8 mouse cellular contexts compared by ENCODE assay signal in the genomic region with DNA sequence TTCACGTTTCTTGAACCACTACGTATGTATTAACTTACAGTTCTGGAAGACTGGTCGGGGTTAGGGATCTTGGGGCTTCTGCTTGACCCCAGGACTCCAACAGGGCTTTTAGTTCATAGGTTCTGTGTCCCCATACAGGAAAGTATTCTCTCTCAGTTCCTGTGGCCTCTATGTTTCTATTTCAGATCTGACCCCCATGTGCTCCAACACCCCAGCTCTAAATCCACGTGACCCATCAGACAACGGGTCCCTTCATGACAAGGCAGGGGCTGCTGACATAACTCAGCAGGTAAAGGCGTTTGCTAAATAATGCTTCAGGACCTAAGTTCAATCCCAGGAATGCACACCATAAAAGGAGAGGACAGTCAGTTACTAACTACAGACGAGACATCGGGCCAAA. TPM values are rescaled to one million over a fixed set of nuclear protein-coding genes. Genes with fewer than 3 reads are reported as not detected.
DNase-seq lines count a peak whose midpoint lies in the region; ATAC-seq and TF ChIP-seq lines count a peak whose summit lies in the region.

No protein-coding gene starts in this region.

- no peak overlapping the region for H3K27ac ChIP-seq in liver, adult 2 months (replicated peaks; ENCODE audit: insufficient read depth, low read depth, low read length)
- H3K27ac ChIP-seq in intestine, postnatal 0 days (ENCODE audit: low read depth, low read length), result no peak overlapping the region
- H3K27ac ChIP-seq in neural tube, embryonic 14.5 days (ENCODE audit: low read depth, low read length), result no peak overlapping the region; the same call in 1 of the 2 replicates

- H3K9me3 ChIP-seq in intestine, postnatal 0 days (ENCODE audit: control insufficient read depth), result no peaks in the 10 kb centered on the region
- H3K9me3 ChIP-seq in neural tube, embryonic 14.5 days (ENCODE audit: control insufficient read depth, low read length), result no peaks in the 10 kb centered on the region

- no peak for TF ChIP-seq POLR2A in liver, adult 2 months (IDR thresholded peaks at IDR 0.05; ENCODE audit: extremely low read depth, insufficient read depth, low read length)
- TF ChIP-seq POLR2A in lung, adult 2 months (IDR thresholded peaks at IDR 0.05; ENCODE audit: borderline replicate concordance, extremely low read depth, low read depth, low read length), result no peak

- no peak overlapping the region for H3K9ac ChIP-seq in liver, adult 2 months (ENCODE audit: low read depth, low read length)
- no peak overlapping the region for H3K9ac ChIP-seq in intestine, postnatal 0 days (ENCODE audit: low read depth, low read length)
- H3K9ac ChIP-seq in neural tube, embryonic 14.5 days (replicated peaks; ENCODE audit: low read depth, low read length), result no peak overlapping the region; the same call in 1 of the 2 replicates

- 84% methylated on average over 8 of the region's 8 CpGs for WGBS in liver, adult 2 months
- WGBS in intestine, postnatal 0 days, result 67% methylated on average over 8 of the region's 8 CpGs
- 80% methylated on average over 8 of the region's 8 CpGs for WGBS in neural tube, embryonic 14.5 days
- 73% methylated on average over 8 of the region's 8 CpGs for WGBS in lung, adult 2 months

- no peaks in the 10 kb centered on the region for H3K27me3 ChIP-seq in liver, adult 2 months (ENCODE audit: control insufficient read depth, insufficient read depth, low read length)
- H3K27me3 ChIP-seq in intestine, postnatal 0 days (replicated peaks; ENCODE audit: control insufficient read depth, insufficient read depth, low read length), result no peaks in the 10 kb centered on the region
- no peaks in the 10 kb centered on the region for H3K27me3 ChIP-seq in neural tube, embryonic 14.5 days (ENCODE audit: control insufficient read depth, insufficient read depth, low read length)

- peaks cover 21% of the 10 kb centered on the region for H3K4me1 ChIP-seq in liver, adult 2 months (ENCODE audit: control insufficient read depth, insufficient read depth, low read length)
- H3K4me1 ChIP-seq in intestine, postnatal 0 days (replicated peaks; ENCODE audit: control insufficient read depth, insufficient read depth, low read length), result peaks cover 8% of the 10 kb centered on the region
- peaks cover 35% of the 10 kb centered on the region for H3K4me1 ChIP-seq in neural tube, embryonic 14.5 days (ENCODE audit: control insufficient read depth, insufficient read depth, low read length)
- peaks cover 17% of the 10 kb centered on the region for H3K4me1 ChIP-seq in lung, adult 2 months (ENCODE audit: control insufficient read depth, insufficient read depth, low read length)

- no peak for ATAC-seq in intestine, postnatal 0 days
- ATAC-seq in neural tube, embryonic 14.5 days (ENCODE audit: low read depth), result no peak

- H3K79me2 ChIP-seq in liver, adult 2 months (ENCODE audit: control insufficient read depth, insufficient read depth, low read length), result peaks cover 13% of the 10 kb centered on the region; the same call in 1 of the 2 replicates

- peak overlapping the region; percentile 79; the same call in 1 of the 2 replicates for H3K4me3 ChIP-seq in liver, adult 2 months (ENCODE audit: insufficient read depth, low read depth, low read length)
- H3K4me3 ChIP-seq in intestine, postnatal 0 days (ENCODE audit: low read depth, low read length), result peak overlapping the region; percentile 54
- peak overlapping the region; percentile 96 for H3K4me3 ChIP-seq in neural tube, embryonic 14.5 days (ENCODE audit: low read depth, low read length)
- H3K4me3 ChIP-seq in lung, adult 2 months (replicated peaks; ENCODE audit: extremely low read depth, low read depth, low read length), result no peak overlapping the region

- H3K36me3 ChIP-seq in liver, adult 2 months (ENCODE audit: control insufficient read depth, insufficient read depth, low read length), result no peaks in the 10 kb centered on the region
- no peaks in the 10 kb centered on the region; the same call in 1 of the 2 replicates for H3K36me3 ChIP-seq in intestine, postnatal 0 days (ENCODE audit: control insufficient read depth, insufficient read depth)
- peaks cover 3% of the 10 kb centered on the region; the same call in 1 of the 2 replicates for H3K36me3 ChIP-seq in neural tube, embryonic 14.5 days (ENCODE audit: control insufficient read depth, insufficient read depth, low read length)

- peak overlapping the region; percentile 91 for H3K4me2 ChIP-seq in intestine, postnatal 0 days (replicated peaks; ENCODE audit: low read depth)
- H3K4me2 ChIP-seq in neural tube, embryonic 14.5 days (ENCODE audit: low read depth, low read length), result peak overlapping the region; percentile 70

- DNase-seq in adrenal gland, adult 8-10 months, result peak; percentile 9
- no peak for DNase-seq in adrenal gland, adult 2 months
- no peak for DNase-seq in liver, adult 2 months (ENCODE audit: extremely low read depth, low read depth, low spot score)
- no peak for DNase-seq in liver
- no peak for DNase-seq in embryo, embryonic 10.5 days (ENCODE audit: low spot score)
- DNase-seq in lung, adult 2 months, result no peak

- TF ChIP-seq CTCF in liver, adult 2 months (IDR thresholded peaks at IDR 0.05; ENCODE audit: low read depth, low read length), result no peak
- TF ChIP-seq CTCF in intestine, postnatal 0 days (IDR thresholded peaks at IDR 0.05; ENCODE audit: low read depth), result no peak
- no peak for TF ChIP-seq CTCF in lung, adult 2 months (IDR thresholded peaks at IDR 0.05; ENCODE audit: insufficient read depth, low read length)

RNA-seq across cellular contexts. Expression of a gene that starts 1.0 kb away (rescaled TPM):
- total RNA-seq in adrenal gland, adult 8-10 months (2022), result 100 to 1,000 TPM in 1 of 4 experiments, 10 to 100 TPM in 3; 64.7 to 108 (median 88.7) TPM
- total RNA-seq in adrenal gland, adult 2 months (2021), result 100 to 1,000 TPM; 130 to 133 TPM
- 230 and 261 TPM in 2 replicates for polyA plus RNA-seq in adrenal gland, adult 2 months (2012; rRNA removed)
- 35.1 and 48.2 TPM in 2 replicates for total RNA-seq in liver, adult 2 months (2014; rRNA removed)
- 104 and 123 TPM in 2 replicates for polyA plus RNA-seq in liver, adult 2 months (2012; rRNA removed)
- 187 and 190 TPM in 2 replicates for polyA plus RNA-seq in intestine, postnatal 0 days (2015; fragmentation: Nextera tagmentation; extraction: Ambion mirVana)
- 186 and 189 TPM in 2 replicates for polyA plus RNA-seq in neural tube, embryonic 14.5 days (2014; fragmentation: Nextera tagmentation; extraction: Ambion mirVana)
- polyA plus RNA-seq in lung, adult 2 months (2012; rRNA removed), result 59.4 and 72.5 TPM in 2 replicates

RNA-seq across cellular contexts. Expression of a gene that starts 2.3 kb away (rescaled TPM):
- total RNA-seq in adrenal gland, adult 8-10 months (2022), result 10 to 100 TPM; 85.3 to 96.2 (median 92.1) TPM
- 10 to 100 TPM; 52.1 to 64.4 TPM for total RNA-seq in adrenal gland, adult 2 months (2021)
- 220 and 223 TPM in 2 replicates for polyA plus RNA-seq in adrenal gland, adult 2 months (2012; rRNA removed)
- total RNA-seq in liver, adult 2 months (2014; rRNA removed), result 3.1 and 5.0 TPM in 2 replicates
- polyA plus RNA-seq in liver, adult 2 months (2012; rRNA removed), result 6.7 and 11.7 TPM in 2 replicates
- 15.2 and 15.9 TPM in 2 replicates for polyA plus RNA-seq in intestine, postnatal 0 days (2015; fragmentation: Nextera tagmentation; extraction: Ambion mirVana)
- polyA plus RNA-seq in neural tube, embryonic 14.5 days (2014; fragmentation: Nextera tagmentation; extraction: Ambion mirVana), result 101 and 104 TPM in 2 replicates
- polyA plus RNA-seq in lung, adult 2 months (2012; rRNA removed), result 38.1 and 43.3 TPM in 2 replicates

RNA-seq across cellular contexts. Expression of a gene that starts 3.3 kb away (rescaled TPM):
- total RNA-seq in adrenal gland, adult 8-10 months (2022), result 10 to 100 TPM; 51.7 to 65.2 (median 57.9) TPM
- 10 to 100 TPM; 54.7 to 76.7 TPM for total RNA-seq in adrenal gland, adult 2 months (2021)
- polyA plus RNA-seq in adrenal gland, adult 2 months (2012; rRNA removed), result 129 and 149 TPM in 2 replicates
- 7.7 and 8.3 TPM in 2 replicates for total RNA-seq in liver, adult 2 months (2014; rRNA removed)
- 32.5 and 34.1 TPM in 2 replicates for polyA plus RNA-seq in liver, adult 2 months (2012; rRNA removed)
- polyA plus RNA-seq in intestine, postnatal 0 days (2015; fragmentation: Nextera tagmentation; extraction: Ambion mirVana), result 82.8 and 91.7 TPM in 2 replicates
- 236 and 251 TPM in 2 replicates for polyA plus RNA-seq in neural tube, embryonic 14.5 days (2014; fragmentation: Nextera tagmentation; extraction: Ambion mirVana)
- 84.4 and 85.9 TPM in 2 replicates for polyA plus RNA-seq in lung, adult 2 months (2012; rRNA removed)

RNA-seq across cellular contexts. Expression of a gene that starts 20.0 kb away (rescaled TPM):
- 10 to 100 TPM; 13.5 to 24.7 (median 20.6) TPM for total RNA-seq in adrenal gland, adult 8-10 months (2022)
- total RNA-seq in adrenal gland, adult 2 months (2021), result 10 to 100 TPM in 1 of 2 experiments, 1 to 10 TPM in 1; 9.9 to 16.4 TPM
- 44.9 and 54.6 TPM in 2 replicates for polyA plus RNA-seq in adrenal gland, adult 2 months (2012; rRNA removed)
- total RNA-seq in liver, adult 2 months (2014; rRNA removed), result 2.3 and 3.8 TPM in 2 replicates
- 3.7 and 5.2 TPM in 2 replicates for polyA plus RNA-seq in liver, adult 2 months (2012; rRNA removed)
- polyA plus RNA-seq in intestine, postnatal 0 days (2015; fragmentation: Nextera tagmentation; extraction: Ambion mirVana), result 0.54 and 0.74 TPM in 2 replicates
- polyA plus RNA-seq in neural tube, embryonic 14.5 days (2014; fragmentation: Nextera tagmentation; extraction: Ambion mirVana), result 6.9 and 8.4 TPM in 2 replicates
- 25.5 and 30.6 TPM in 2 replicates for polyA plus RNA-seq in lung, adult 2 months (2012; rRNA removed)

RNA-seq across cellular contexts. Expression of a gene that starts 22.2 kb away (rescaled TPM):
- 10 to 100 TPM; 23.1 to 32.0 (median 29.0) TPM for total RNA-seq in adrenal gland, adult 8-10 months (2022)
- total RNA-seq in adrenal gland, adult 2 months (2021), result 10 to 100 TPM; 15.6 to 26.7 TPM
- 58.3 and 77.4 TPM in 2 replicates for polyA plus RNA-seq in adrenal gland, adult 2 months (2012; rRNA removed)
- 11.6 and 12.7 TPM in 2 replicates for total RNA-seq in liver, adult 2 months (2014; rRNA removed)
- polyA plus RNA-seq in liver, adult 2 months (2012; rRNA removed), result 12.9 and 15.5 TPM in 2 replicates
- polyA plus RNA-seq in intestine, postnatal 0 days (2015; fragmentation: Nextera tagmentation; extraction: Ambion mirVana), result 6.3 and 6.6 TPM in 2 replicates
- polyA plus RNA-seq in neural tube, embryonic 14.5 days (2014; fragmentation: Nextera tagmentation; extraction: Ambion mirVana), result 5.5 and 5.9 TPM in 2 replicates
- 26.0 and 30.4 TPM in 2 replicates for polyA plus RNA-seq in lung, adult 2 months (2012; rRNA removed)
